In the genomic region with DNA sequence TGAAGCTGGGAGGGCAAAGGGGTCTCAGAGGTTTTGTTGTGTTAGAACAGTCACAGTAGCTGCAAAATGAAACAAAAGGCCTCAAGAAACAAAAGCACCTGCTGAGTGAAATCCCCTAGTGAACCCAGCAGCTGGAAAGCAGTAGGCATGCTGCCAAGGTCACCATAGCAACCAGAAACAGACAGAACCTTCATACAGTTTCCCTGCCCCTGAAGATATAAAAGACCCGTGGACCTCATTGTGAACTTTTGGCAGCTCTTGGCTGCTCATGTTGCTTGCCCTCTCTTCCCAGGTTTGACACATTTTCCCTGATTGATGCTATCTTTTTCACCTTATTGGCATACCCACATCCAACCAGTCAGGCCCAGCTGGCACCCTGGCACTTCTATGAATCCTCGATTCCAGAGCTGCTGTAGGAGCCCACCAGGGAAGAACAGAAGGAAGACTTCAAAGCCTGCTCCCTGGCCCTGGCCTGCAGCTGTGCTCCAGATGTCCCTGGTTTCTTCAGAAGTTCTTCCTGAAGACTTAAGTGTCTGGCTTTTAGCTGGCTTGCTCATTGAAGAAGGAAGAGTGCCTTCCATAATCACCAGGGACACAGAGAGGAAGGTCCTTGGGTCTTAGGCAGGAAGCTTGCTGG, we compare ENCODE assay signal across 9 mouse cellular contexts. TPM values are rescaled to one million over a fixed set of nuclear protein-coding genes. Genes with fewer than 3 reads are reported as not detected.
DNase-seq lines count a peak whose midpoint lies in the region; ATAC-seq lines count a peak whose summit lies in the region.
"Had no signal": no experiment of that assay in that cellular context is flagged by ENCODE, and none has a peak within 500 bp of the region (broad histone marks: within the 10 kb centered on the region; RNA-seq: fewer than 3 reads in every experiment).

No protein-coding gene starts in this region.

- WGBS in neural tube, embryonic 13.5 days, result 17% methylated on average over 2 of the region's 2 CpGs

- intact Hi-C loops in heart, postnatal 36 days (cut with DNase I), result no loop called here

- peak; percentile 52 for DNase-seq in ovary, adult 18-20 months (ENCODE audit: low spot score)
- DNase-seq in ovary, postnatal 10 days (ENCODE audit: low spot score), result no peak
- peak; percentile 32 to 43 for DNase-seq in adrenal gland, postnatal 4 days (ENCODE audit: low spot score in 2 of 2)
- DNase-seq in heart, postnatal 36 days, result peak; percentile 59 to 75
- peak; percentile 84 to 87 for DNase-seq in kidney, postnatal 4 days
- no peak for DNase-seq in cerebellum, adult 9-10 months

- no peak overlapping the region for H3K9ac ChIP-seq in neural tube, embryonic 13.5 days

- H3K36me3 ChIP-seq in neural tube, embryonic 13.5 days, result no peaks in the 10 kb centered on the region

- H3K9me3 ChIP-seq in neural tube, embryonic 13.5 days, result no peaks in the 10 kb centered on the region

- H3K27me3 ChIP-seq in neural tube, embryonic 13.5 days, result no peaks in the 10 kb centered on the region

- peaks cover 18% of the 10 kb centered on the region for H3K4me1 ChIP-seq in neural tube, embryonic 13.5 days (replicated peaks)

- H3K27ac ChIP-seq in neural tube, embryonic 13.5 days (replicated peaks), result 0 out of 2 replicates have a peak overlapping the region, but pooled peaks have one; percentile 56
- H3K27ac ChIP-seq: left cerebral cortex, adult 2 months had no signal

- H3K4me3 ChIP-seq in neural tube, embryonic 13.5 days, result no peak overlapping the region
- H3K4me3 ChIP-seq: left cerebral cortex, adult 2 months had no signal

- H3K4me2 ChIP-seq in neural tube, embryonic 13.5 days, result no peak overlapping the region

- peak; percentile 70 for ATAC-seq in neural tube, embryonic 13.5 days (ENCODE audit: low read depth)
- no peak for ATAC-seq in monocyte, adult 5-6 weeks (replicated peaks; ENCODE audit: insufficient number of reproducible peaks, low FRiP score, low TSS enrichment, poor library complexity, severe bottlenecking)

RNA-seq across cellular contexts. Expression of a gene that starts 10.9 kb away (rescaled TPM):
- 10 to 100 TPM; 71.7 to 72.5 TPM for total RNA-seq in adrenal gland, postnatal 4 days (2021)
- 10 to 100 TPM; 71.6 to 89.7 TPM for total RNA-seq in heart, postnatal 36 days (2021)
- 28.2 and 28.4 TPM in 2 replicates for polyA plus RNA-seq in neural tube, embryonic 13.5 days (2015; fragmentation: Nextera tagmentation; extraction: Ambion mirVana)
- total RNA-seq in monocyte, adult 5-6 weeks (2017), result 318 to 564 TPM (median 521 TPM) in 3 replicates

RNA-seq across cellular contexts. Expression of a gene that starts 15.2 kb away (rescaled TPM):
- not detected for total RNA-seq in adrenal gland, postnatal 4 days (2021)
- not detected for total RNA-seq in heart, postnatal 36 days (2021)
- not detected in 2 replicates for polyA plus RNA-seq in neural tube, embryonic 13.5 days (2015; fragmentation: Nextera tagmentation; extraction: Ambion mirVana)
- total RNA-seq in monocyte, adult 5-6 weeks (2017), result not detected in 3 replicates
- total RNA-seq: left cerebral cortex, adult 2 months had no signal

RNA-seq across cellular contexts. Expression of a gene that starts 20.0 kb away (rescaled TPM):
- total RNA-seq in adrenal gland, postnatal 4 days (2021), result 10 to 100 TPM; 11.4 to 14.7 TPM
- total RNA-seq in heart, postnatal 36 days (2021), result 10 to 100 TPM; 10.1 to 14.2 TPM
- not detected in 2 replicates for polyA plus RNA-seq in neural tube, embryonic 13.5 days (2015; fragmentation: Nextera tagmentation; extraction: Ambion mirVana)
- total RNA-seq in monocyte, adult 5-6 weeks (2017), result 562 to 1,115 TPM (median 1,082 TPM) in 3 replicates

RNA-seq across cellular contexts. Expression of a gene that starts 21.8 kb away (rescaled TPM):
- not detected for total RNA-seq in adrenal gland, postnatal 4 days (2021)
- total RNA-seq in heart, postnatal 36 days (2021), result not detected
- not detected in 2 replicates for polyA plus RNA-seq in neural tube, embryonic 13.5 days (2015; fragmentation: Nextera tagmentation; extraction: Ambion mirVana)
- total RNA-seq in monocyte, adult 5-6 weeks (2017), result not detected in 3 replicates
- total RNA-seq: left cerebral cortex, adult 2 months had no signal

RNA-seq across cellular contexts. Expression of a gene that starts 30.3 kb away (rescaled TPM):
- total RNA-seq in adrenal gland, postnatal 4 days (2021), result not detected
- under 1 TPM in 1 of 2 experiments, not detected in 1; 0.27 TPM for total RNA-seq in heart, postnatal 36 days (2021)
- not detected in 2 replicates for polyA plus RNA-seq in neural tube, embryonic 13.5 days (2015; fragmentation: Nextera tagmentation; extraction: Ambion mirVana)
- 0.58 TPM in 1 of 3 replicates, not detected in the others for total RNA-seq in monocyte, adult 5-6 weeks (2017)

Comparison
In these comparisons a context has a peak if more than half of its experiments do, and no peak if none do; other contexts are left out.
1. DNase-seq: peak in ovary, adult 18-20 months (single experiment), adrenal gland, postnatal 4 days (2 of 2), heart, postnatal 36 days (2 of 2) and kidney, postnatal 4 days (2 of 2); none in ovary, postnatal 10 days (single experiment) and cerebellum, adult 9-10 months (single experiment).
2. RNA of a gene that starts 20.0 kb away (total RNA-seq): 562 to 1,115 TPM in monocyte, adult 5-6 weeks; 11.4 to 14.7 TPM in adrenal gland, postnatal 4 days and 10.1 to 14.2 TPM in heart, postnatal 36 days; every median in the first group is over 10 times any median in the second.